Mouse (Mus musculus): ENCODE measurements around the gene Cd55.
"Not testable (repeated sequence)": the region's sequence is repeated elsewhere in the genome, so short reads cannot be mapped to it uniquely, and the experiment has no call there.

Gene Cd55

GRCm38 (mm10) chr1:130422664-130423111, 39.9 kb downstream of the Cd55 start, which contains the start of gene Cd55b:
TSS of gene Cd55b (minus strand) at chr1:130423009.
- DNase-seq = peak; percentile 34

- DNase-seq = not testable (repeated sequence)
Measured at GRCm38 (mm10) chr1:130422033-130422432, 40.5 kb downstream of the Cd55 start.

- not testable (repeated sequence) for DNase-seq
Measured at GRCm38 (mm10) chr1:130397109-130397508, 65.4 kb downstream of the Cd55 start.
